Mouse (Mus musculus): ENCODE data around the gene Mycn. TPM values are rescaled to one million over a fixed set of nuclear protein-coding genes. Genes with fewer than 3 reads are reported as not detected.

Gene Mycn
- polyA plus RNA-seq, 1 experiment from 2014 or later = 43.4 TPM

DNA sequence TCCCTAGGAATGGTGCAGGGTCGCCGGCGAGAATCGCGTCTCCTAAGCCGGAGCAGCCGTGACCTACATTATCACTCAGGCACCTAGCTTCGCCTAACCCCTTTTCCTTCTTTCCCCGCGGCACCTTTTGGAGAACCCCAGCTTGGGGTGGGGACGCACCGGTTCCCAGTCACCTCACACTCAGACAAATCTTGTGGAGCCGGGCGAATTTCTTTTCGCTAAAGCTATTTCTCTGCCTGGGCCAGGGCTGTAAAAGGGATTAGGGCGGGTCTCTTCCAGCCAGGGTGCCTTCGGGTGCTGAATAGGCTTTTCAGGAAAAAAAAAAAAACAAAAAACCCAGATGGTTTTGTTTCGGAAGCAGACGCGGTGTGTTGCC lies 597 bp downstream of the Mycn start:
- Histone ChIP-seq H3K4me1 (peaks cover 28% of the 10 kb centered on the region), H3K4me2 (peak overlapping the region; percentile 96), H3K36me3 (peaks cover 13% of the 10 kb centered on the region), H3K4me3 (peak overlapping the region; percentile 74), H3K9ac (peak overlapping the region; percentile 85), H3K27ac (peak overlapping the region; percentile 91), H3K9me3 (no peaks in the 10 kb centered on the region), H3K27me3 (peaks cover 9% of the 10 kb centered on the region)
- WGBS = under 1% methylated on average over 20 of the region's 20 CpGs
- no peak for ATAC-seq (ENCODE audit: insufficient number of reproducible peaks, insufficient read depth, low FRiP score, low TSS enrichment, low read depth)

- no peaks in the 10 kb centered on the region for H3K9me3 ChIP-seq
- H3K27me3 ChIP-seq = peaks cover 7% of the 10 kb centered on the region
- H3K9ac ChIP-seq = peak overlapping the region; percentile 85
- peak overlapping the region; percentile 91 for H3K27ac ChIP-seq
- H3K4me1 ChIP-seq = peaks cover 28% of the 10 kb centered on the region
- H3K4me3 ChIP-seq = peak overlapping the region; percentile 74
- peak overlapping the region; percentile 96 for H3K4me2 ChIP-seq
- H3K36me3 ChIP-seq = peaks cover 16% of the 10 kb centered on the region
- under 1% methylated on average over 13 of the region's 13 CpGs for WGBS
- ATAC-seq (ENCODE audit: insufficient number of reproducible peaks, insufficient read depth, low FRiP score, low TSS enrichment, low read depth) = no peak
Measured at GRCm38 (mm10) chr12:12940466-12941128, 1.1 kb downstream of the Mycn start.

GRCm38 (mm10) chr12:12939581-12940465 lies 1.9 kb downstream of the Mycn start:
- H3K4me1 ChIP-seq = peaks cover 28% of the 10 kb centered on the region
- ATAC-seq (ENCODE audit: insufficient number of reproducible peaks, insufficient read depth, low FRiP score, low TSS enrichment, low read depth) = no peak
- peaks cover 21% of the 10 kb centered on the region for H3K36me3 ChIP-seq

DNA sequence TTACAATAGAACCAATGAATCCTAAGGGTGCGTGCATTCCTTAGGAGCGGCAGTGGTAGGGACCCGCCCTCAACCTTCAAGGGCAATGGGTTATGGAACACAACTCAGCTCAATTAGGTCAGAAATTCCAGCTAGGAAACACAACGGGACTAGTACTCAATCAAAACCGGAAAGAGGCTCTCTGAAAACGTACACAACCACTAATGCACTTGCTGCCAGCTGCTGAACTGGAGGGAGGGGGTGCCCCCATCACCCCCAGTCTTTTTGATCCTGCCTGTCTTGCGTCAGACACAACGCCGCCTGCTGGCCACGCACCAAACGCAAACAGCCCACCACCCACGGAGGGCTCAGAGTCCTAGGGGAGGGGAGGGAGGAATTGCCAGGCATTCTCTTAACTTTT lies 2.9 kb downstream of the Mycn start:
- under 1% methylated on average over 12 of the region's 12 CpGs for WGBS
- Histone ChIP-seq H3K27me3 (peaks cover 3% of the 10 kb centered on the region), H3K27ac (peak overlapping the region; percentile 91; the same call in 1 of the 2 replicates), H3K4me3 (peak overlapping the region; percentile 74), H3K9ac (peak overlapping the region; percentile 85), H3K9me3 (no peaks in the 10 kb centered on the region), H3K4me2 (peak overlapping the region; percentile 96), H3K36me3 (peaks cover 21% of the 10 kb centered on the region), H3K4me1 (peaks cover 28% of the 10 kb centered on the region)
- ATAC-seq (ENCODE audit: insufficient number of reproducible peaks, insufficient read depth, low FRiP score, low TSS enrichment, low read depth) = no peak

More at GRCm38 (mm10) chr12:12939581-12940465, 1.9 kb downstream of the Mycn start:
- H3K27me3 ChIP-seq = peaks cover 4% of the 10 kb centered on the region
- peak overlapping the region; percentile 91 for H3K27ac ChIP-seq
- WGBS = under 1% methylated on average over 69 of the region's 69 CpGs
- H3K4me3 ChIP-seq = peak overlapping the region; percentile 74
- H3K9ac ChIP-seq = peak overlapping the region; percentile 85
- no peaks in the 10 kb centered on the region for H3K9me3 ChIP-seq
- peak overlapping the region; percentile 96 for H3K4me2 ChIP-seq

GRCm38 (mm10) chr12:12938361-12938760 lies 3.4 kb downstream of the Mycn start:
- H3K9ac ChIP-seq = peak overlapping the region; percentile 85
- peaks cover 21% of the 10 kb centered on the region for H3K36me3 ChIP-seq
- no peak for ATAC-seq (ENCODE audit: insufficient number of reproducible peaks, insufficient read depth, low FRiP score, low TSS enrichment, low read depth)
- no peaks in the 10 kb centered on the region for H3K9me3 ChIP-seq
- peaks cover 28% of the 10 kb centered on the region for H3K4me1 ChIP-seq
- peak overlapping the region; percentile 74 for H3K4me3 ChIP-seq
- H3K27me3 ChIP-seq = no peaks in the 10 kb centered on the region
- H3K27ac ChIP-seq = peak overlapping the region; percentile 91
- peak overlapping the region; percentile 96 for H3K4me2 ChIP-seq
- WGBS = 1% methylated on average over 7 of the region's 7 CpGs

- 0 out of 2 replicates have a peak overlapping the region, but pooled peaks have one; percentile 91 for H3K27ac ChIP-seq
- H3K4me3 ChIP-seq = peak overlapping the region; percentile 74
- 18% methylated on average over 9 of the region's 9 CpGs for WGBS
- no peaks in the 10 kb centered on the region for H3K27me3 ChIP-seq
- peaks cover 24% of the 10 kb centered on the region for H3K4me1 ChIP-seq
- peak overlapping the region; percentile 96 for H3K4me2 ChIP-seq
- peak overlapping the region; percentile 85 for H3K9ac ChIP-seq
- no peaks in the 10 kb centered on the region for H3K9me3 ChIP-seq
- H3K36me3 ChIP-seq = peaks cover 21% of the 10 kb centered on the region
- no peak for ATAC-seq (ENCODE audit: insufficient number of reproducible peaks, insufficient read depth, low FRiP score, low TSS enrichment, low read depth)
Measured at GRCm38 (mm10) chr12:12937746-12938145, 4.0 kb downstream of the Mycn start.

DNA sequence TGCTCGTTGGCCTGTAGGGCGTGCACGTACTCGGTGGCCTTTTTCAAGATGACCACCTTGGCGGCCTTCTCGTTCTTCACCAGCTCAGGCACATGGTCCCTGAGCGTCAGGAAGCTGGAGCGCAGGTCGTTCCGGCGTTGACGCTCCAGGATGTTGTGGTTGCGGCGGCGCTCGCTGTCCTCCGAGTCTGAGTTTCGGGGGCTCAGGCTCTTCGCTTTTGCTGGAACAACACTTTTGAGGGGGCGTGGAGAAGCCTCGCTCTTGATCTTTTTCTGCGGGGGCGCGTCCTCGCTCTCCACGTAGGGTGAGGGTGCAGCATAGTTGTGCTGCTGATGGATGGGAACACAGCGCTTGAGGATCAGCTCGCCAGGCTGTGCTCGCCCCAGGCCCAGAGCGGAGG lies 4.6 kb downstream of the Mycn start:
- peaks cover 21% of the 10 kb centered on the region for H3K36me3 ChIP-seq
- H3K27me3 ChIP-seq = no peaks in the 10 kb centered on the region
- H3K9ac ChIP-seq = no peak overlapping the region
- ATAC-seq (ENCODE audit: insufficient number of reproducible peaks, insufficient read depth, low FRiP score, low TSS enrichment, low read depth) = no peak
- 64% methylated on average over 30 of the region's 30 CpGs for WGBS
- peak overlapping the region; percentile 74 for H3K4me3 ChIP-seq
- H3K9me3 ChIP-seq = no peaks in the 10 kb centered on the region
- H3K27ac ChIP-seq = no peak overlapping the region
- H3K4me1 ChIP-seq = peaks cover 23% of the 10 kb centered on the region
- peak overlapping the region; percentile 96 for H3K4me2 ChIP-seq

DNA sequence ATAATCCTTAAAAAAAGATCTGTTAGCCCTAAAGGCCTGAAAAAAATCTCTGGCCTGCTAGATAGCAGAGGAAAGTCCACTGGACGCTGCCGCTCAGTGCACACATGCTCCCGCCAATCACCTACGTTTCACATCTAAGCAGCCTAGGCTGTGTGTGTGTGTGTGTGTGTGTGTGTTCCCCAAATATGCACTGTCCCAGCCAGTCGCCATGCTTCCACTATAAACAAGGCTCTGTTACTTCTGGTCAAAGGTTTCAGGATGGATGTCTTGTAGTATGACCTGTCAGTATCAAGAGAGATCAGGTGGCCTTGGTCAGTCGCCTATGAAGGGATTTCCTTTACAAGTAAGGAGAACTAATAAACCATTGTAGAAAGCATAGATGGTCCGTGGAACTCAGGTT lies 9.5 kb downstream of the Mycn start:
- Histone ChIP-seq H3K27me3 (no peaks in the 10 kb centered on the region), H3K9ac (no peak overlapping the region)
- 72% methylated on average over 7 of the region's 7 CpGs for WGBS

GRCm38 (mm10) chr12:12928239-12928638 lies 13.5 kb downstream of the Mycn start:
- 77% methylated on average over 3 of the region's 3 CpGs for WGBS
- Histone ChIP-seq H3K4me3 (no peak overlapping the region), H3K4me2 (no peak overlapping the region), H3K9me3 (no peaks in the 10 kb centered on the region), H3K27ac (no peak overlapping the region), H3K9ac (no peak overlapping the region), H3K36me3 (no peaks in the 10 kb centered on the region), H3K4me1 (no peaks in the 10 kb centered on the region), H3K27me3 (no peaks in the 10 kb centered on the region)
- ATAC-seq (ENCODE audit: insufficient number of reproducible peaks, insufficient read depth, low FRiP score, low TSS enrichment, low read depth) = no peak

More for the DNA sequence above, 9.5 kb downstream of the Mycn start:
- H3K9me3 ChIP-seq = no peaks in the 10 kb centered on the region
- H3K27ac ChIP-seq = no peak overlapping the region
- no peak overlapping the region for H3K4me3 ChIP-seq
- no peak for ATAC-seq (ENCODE audit: insufficient number of reproducible peaks, insufficient read depth, low FRiP score, low TSS enrichment, low read depth)
- H3K36me3 ChIP-seq = peaks cover 19% of the 10 kb centered on the region
- H3K4me2 ChIP-seq = no peak overlapping the region
- H3K4me1 ChIP-seq = peaks cover 4% of the 10 kb centered on the region

DNA sequence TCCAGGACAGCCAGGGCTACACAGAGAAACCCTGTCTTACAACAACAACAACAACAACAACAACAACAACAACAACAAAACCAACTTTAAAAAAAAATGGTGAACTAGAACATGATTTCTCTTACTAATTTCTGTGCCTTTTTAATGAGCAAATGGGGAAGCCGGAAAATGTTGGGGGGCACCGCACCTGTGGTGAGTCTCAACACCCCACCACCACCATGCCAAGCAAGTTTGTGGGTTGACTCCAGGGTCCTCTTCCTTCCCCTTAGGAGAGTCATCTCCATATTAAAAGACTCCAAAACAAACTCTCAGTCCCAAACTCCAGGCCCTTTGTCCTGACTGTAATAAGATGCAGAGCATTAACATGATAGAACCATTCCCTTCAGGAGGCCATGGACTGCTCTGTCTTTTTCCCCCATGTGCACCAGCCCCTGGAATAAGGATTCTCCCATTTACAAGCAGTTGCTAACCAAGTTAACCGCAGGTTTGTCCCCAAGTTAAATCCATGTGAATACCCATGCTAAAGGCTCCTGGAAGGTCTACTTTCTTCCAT lies 14.7 kb downstream of the Mycn start:
- H3K36me3 ChIP-seq = no peaks in the 10 kb centered on the region
- H3K27ac ChIP-seq = no peak overlapping the region
- no peaks in the 10 kb centered on the region for H3K27me3 ChIP-seq
- WGBS = 77% methylated on average over 3 of the region's 3 CpGs
- no peak overlapping the region for H3K4me2 ChIP-seq
- no peak overlapping the region for H3K4me3 ChIP-seq
- no peaks in the 10 kb centered on the region for H3K9me3 ChIP-seq
- no peak overlapping the region for H3K9ac ChIP-seq
- H3K4me1 ChIP-seq = no peaks in the 10 kb centered on the region
- no peak for ATAC-seq (ENCODE audit: insufficient number of reproducible peaks, insufficient read depth, low FRiP score, low TSS enrichment, low read depth)

DNA sequence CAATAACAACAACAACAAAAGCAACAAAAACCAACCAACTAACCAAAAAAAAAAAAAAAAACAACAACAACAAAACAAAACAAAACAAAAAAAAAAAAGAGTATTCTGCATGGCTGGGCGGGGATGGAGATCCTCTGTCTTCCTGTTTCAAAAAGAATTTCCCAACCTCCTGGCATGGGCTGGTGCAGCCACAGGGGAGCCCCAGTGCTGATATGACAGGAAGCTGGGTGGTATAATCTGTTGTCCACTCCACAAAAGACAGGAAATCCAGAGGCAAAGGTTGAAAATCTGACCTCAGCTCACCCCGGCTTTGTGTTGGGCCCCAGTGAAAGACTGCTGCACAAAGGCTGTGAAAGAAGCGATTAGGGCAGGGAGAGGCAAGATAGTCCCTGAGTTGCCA lies 17.3 kb downstream of the Mycn start:
- no peak overlapping the region for H3K9ac ChIP-seq
- H3K4me3 ChIP-seq = no peak overlapping the region
- H3K4me2 ChIP-seq = no peak overlapping the region
- 0 out of 2 replicates have a peak, but pooled peaks cover 2% of the 10 kb centered on the region for H3K4me1 ChIP-seq
- no peaks in the 10 kb centered on the region for H3K27me3 ChIP-seq
- 74% methylated on average over 3 of the region's 3 CpGs for WGBS
- ATAC-seq (ENCODE audit: insufficient number of reproducible peaks, insufficient read depth, low FRiP score, low TSS enrichment, low read depth) = no peak
- no peak overlapping the region for H3K27ac ChIP-seq
- no peaks in the 10 kb centered on the region for H3K9me3 ChIP-seq
- no peaks in the 10 kb centered on the region for H3K36me3 ChIP-seq

All from embryonic facial prominence, embryonic 13.5 days (tissue).